ENCODE assay signal across 26 mouse cellular contexts in the genomic region with DNA sequence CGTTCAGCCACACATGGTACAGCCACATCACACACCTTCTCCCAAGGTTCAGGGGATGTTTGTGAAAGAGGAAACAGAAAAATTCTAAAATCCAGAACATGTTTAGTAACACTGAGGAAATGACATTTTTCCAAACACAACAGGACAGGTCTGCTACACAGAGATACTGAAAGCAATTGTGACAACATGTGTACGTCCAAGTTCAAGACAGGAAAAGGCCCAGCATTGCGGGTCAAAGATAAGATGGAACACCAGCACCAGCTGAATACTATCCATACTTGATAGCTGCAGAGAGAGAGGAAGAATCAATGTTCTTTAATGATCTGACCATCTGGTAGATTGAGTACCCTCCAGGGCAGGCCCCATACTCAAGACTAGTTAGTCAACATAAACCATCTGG. TPM values are rescaled to one million over a fixed set of nuclear protein-coding genes. Genes with fewer than 3 reads are reported as not detected.
DNase-seq lines count a peak whose midpoint lies in the region; ATAC-seq and TF ChIP-seq lines count a peak whose summit lies in the region.
"Had no signal": no experiment of that assay in that cellular context is flagged by ENCODE, and none has a peak within 500 bp of the region (broad histone marks: within the 10 kb centered on the region; RNA-seq: fewer than 3 reads in every experiment).

No protein-coding gene starts in this region.

- no peak for DNase-seq in liver, embryonic 11.5 days (ENCODE audit: low spot score)
- peak; percentile 30 for DNase-seq in MEL (ENCODE audit: low read depth, low spot score)
- DNase-seq in MEL-GATA-1-ER (ENCODE audit: extremely low read depth, low read depth): peak; percentile 18
- no peak for DNase-seq in liver, postnatal 0 days
- DNase-seq: adrenal gland, postnatal 10 days; adrenal gland, postnatal 36 days; cerebellum, adult 18-20 months; cerebellum, adult 9-10 months; cerebellum, postnatal 14 days; forebrain, postnatal 0 days; gastrocnemius, postnatal 25 days; heart, adult 2 months; heart, postnatal 14 days had no signal

- no peak overlapping the region for H3K4me2 ChIP-seq in liver, embryonic 12.5 days
- H3K4me2 ChIP-seq in liver, embryonic 11.5 days: no peak overlapping the region
- no peak overlapping the region for H3K4me2 ChIP-seq in liver, postnatal 0 days (ENCODE audit: low read depth, low read length)
- H3K4me2 ChIP-seq: embryonic facial prominence, embryonic 12.5 days; embryonic facial prominence, embryonic 15.5 days; heart, embryonic 11.5 days; heart, embryonic 15.5 days; hindbrain, embryonic 12.5 days; hindbrain, embryonic 15.5 days had no signal

- H3K9ac ChIP-seq in liver, embryonic 12.5 days: no peak overlapping the region
- no peak overlapping the region for H3K9ac ChIP-seq in liver, embryonic 11.5 days (ENCODE audit: low read depth, low read length)
- no peak overlapping the region for H3K9ac ChIP-seq in MEL (ENCODE audit: control insufficient read depth, low read depth, low read length, poor library complexity, severe bottlenecking)
- no peak overlapping the region for H3K9ac ChIP-seq in liver, postnatal 0 days (replicated peaks)
- H3K9ac ChIP-seq: embryonic facial prominence, embryonic 12.5 days; embryonic facial prominence, embryonic 15.5 days; forebrain, postnatal 0 days; heart, embryonic 15.5 days; hindbrain, embryonic 12.5 days; hindbrain, embryonic 15.5 days had no signal

- no peaks in the 10 kb centered on the region for H3K27me3 ChIP-seq in liver, embryonic 12.5 days (replicated peaks)
- no peaks in the 10 kb centered on the region for H3K27me3 ChIP-seq in liver, embryonic 11.5 days (replicated peaks; ENCODE audit: control insufficient read depth, insufficient read depth, low read length)
- no peaks in the 10 kb centered on the region for H3K27me3 ChIP-seq in MEL (ENCODE audit: control insufficient read depth in 1 of 2, insufficient read depth in 2 of 2, low read length in 2 of 2)
- H3K27me3 ChIP-seq in liver, postnatal 0 days (ENCODE audit: insufficient read depth, low read length): no peaks in the 10 kb centered on the region
- H3K27me3 ChIP-seq: embryonic facial prominence, embryonic 12.5 days; embryonic facial prominence, embryonic 15.5 days; heart, embryonic 15.5 days; hindbrain, embryonic 12.5 days; hindbrain, embryonic 15.5 days; Patski had no signal

- peak in 1 of 2 experiments; percentile 55; a peak in 2 of 4 replicates for TF ChIP-seq EP300 in MEL (IDR thresholded peaks at IDR 0.05; ENCODE audit: low read depth in 1 of 2, low read length in 2 of 2)
- TF ChIP-seq EP300 in liver, postnatal 0 days (IDR thresholded peaks at IDR 0.05; ENCODE audit: low read depth): no peak

- no peak for TF ChIP-seq RAD21 in MEL (IDR thresholded peaks at IDR 0.05; ENCODE audit: low read depth, low read length)

- TF ChIP-seq POLR2A in MEL (IDR thresholded peaks at IDR 0.05; ENCODE audit: control insufficient read depth in 1 of 2, insufficient read depth in 1 of 2, low read depth in 1 of 2, low read length in 2 of 2, poor library complexity in 1 of 2): no peak

- H3K27ac ChIP-seq in liver, embryonic 12.5 days: no peak overlapping the region
- no peak overlapping the region for H3K27ac ChIP-seq in liver, embryonic 11.5 days (ENCODE audit: low read depth, low read length)
- H3K27ac ChIP-seq in MEL (ENCODE audit: control insufficient read depth, low read depth, low read length): no peak overlapping the region
- no peak overlapping the region for H3K27ac ChIP-seq in liver, postnatal 0 days (ENCODE audit: low read depth)
- H3K27ac ChIP-seq: embryonic facial prominence, embryonic 12.5 days; embryonic facial prominence, embryonic 15.5 days; heart, adult 2 months; heart, embryonic 15.5 days; hindbrain, embryonic 12.5 days; hindbrain, embryonic 15.5 days had no signal

- no peak overlapping the region for H3K4me3 ChIP-seq in liver, embryonic 12.5 days
- no peak overlapping the region for H3K4me3 ChIP-seq in liver, embryonic 11.5 days (ENCODE audit: low read depth, low read length)
- no peak overlapping the region for H3K4me3 ChIP-seq in MEL (ENCODE audit: control insufficient read depth in 1 of 2, insufficient read depth in 1 of 2, low read depth in 2 of 2, low read length in 2 of 2)
- H3K4me3 ChIP-seq in liver, postnatal 0 days (ENCODE audit: low read depth, low read length): no peak overlapping the region
- H3K4me3 ChIP-seq: embryonic facial prominence, embryonic 12.5 days; embryonic facial prominence, embryonic 15.5 days; heart, adult 2 months; heart, embryonic 15.5 days; hindbrain, embryonic 12.5 days; hindbrain, embryonic 15.5 days had no signal

- WGBS in liver, embryonic 12.5 days (ENCODE audit: insufficient replicate concordance): 41% methylated on average over 3 of the region's 3 CpGs
- 55% methylated on average over 3 of the region's 3 CpGs for WGBS in liver, embryonic 11.5 days
- 54% methylated on average over 3 of the region's 3 CpGs for WGBS in liver, postnatal 0 days (ENCODE audit: insufficient replicate concordance)

- H3K79me2 ChIP-seq in MEL (ENCODE audit: control insufficient read depth, insufficient read depth, low read length, poor library complexity): no peaks in the 10 kb centered on the region

- 0 out of 2 replicates have a peak, but pooled peaks have one; percentile 46 for ATAC-seq in liver, embryonic 12.5 days
- ATAC-seq in liver, embryonic 11.5 days (replicated peaks; ENCODE audit: low FRiP score): no peak; the same call in 1 of the 2 replicates
- peak; percentile 38 for ATAC-seq in liver, postnatal 0 days
- no peak for ATAC-seq in megakaryocyte progenitor cell, adult 5-6 weeks (replicated peaks; ENCODE audit: poor library complexity)
- ATAC-seq: CD4-positive, CD25-positive, alpha-beta regulatory T cell, adult 4 months; forebrain, embryonic 14.5 days; forebrain, postnatal 0 days; Patski had no signal

- no peaks in the 10 kb centered on the region for H3K9me3 ChIP-seq in liver, embryonic 12.5 days (replicated peaks)
- no peaks in the 10 kb centered on the region for H3K9me3 ChIP-seq in liver, embryonic 11.5 days (ENCODE audit: control insufficient read depth, low read length)
- no peaks in the 10 kb centered on the region for H3K9me3 ChIP-seq in MEL (replicated peaks; ENCODE audit: insufficient read depth, low read length)
- no peaks in the 10 kb centered on the region for H3K9me3 ChIP-seq in liver, postnatal 0 days (ENCODE audit: low read length)
- H3K9me3 ChIP-seq: embryonic facial prominence, embryonic 12.5 days; embryonic facial prominence, embryonic 15.5 days; heart, embryonic 15.5 days; hindbrain, embryonic 12.5 days; hindbrain, embryonic 15.5 days had no signal

- TF ChIP-seq CTCF in MEL (IDR thresholded peaks at IDR 0.05 in 2 of 3, conservative IDR thresholded peaks at IDR 0.05 in 1 of 3; ENCODE audit: control insufficient read depth in 1 of 3, insufficient read depth in 1 of 3, low read depth in 2 of 3, low read length in 3 of 3, poor library complexity in 1 of 3, severe bottlenecking in 1 of 3): no peak
- TF ChIP-seq CTCF in liver, postnatal 0 days (IDR thresholded peaks at IDR 0.05; ENCODE audit: low read depth): no peak

- H3K36me3 ChIP-seq in liver, embryonic 12.5 days: no peaks in the 10 kb centered on the region
- H3K36me3 ChIP-seq in liver, embryonic 11.5 days (ENCODE audit: control insufficient read depth, insufficient read depth, low read length): no peaks in the 10 kb centered on the region
- peaks cover 0 to 9% of the 10 kb centered on the region in 2 experiments; a peak in 2 of 4 replicates for H3K36me3 ChIP-seq in MEL (ENCODE audit: control insufficient read depth in 1 of 2, insufficient read depth in 2 of 2, low read length in 2 of 2)
- H3K36me3 ChIP-seq in liver, postnatal 0 days (replicated peaks; ENCODE audit: insufficient read depth, low read length): no peaks in the 10 kb centered on the region
- H3K36me3 ChIP-seq: embryonic facial prominence, embryonic 12.5 days; embryonic facial prominence, embryonic 15.5 days; heart, embryonic 15.5 days; hindbrain, embryonic 12.5 days; hindbrain, embryonic 15.5 days had no signal

- H3K4me1 ChIP-seq in liver, embryonic 12.5 days: no peaks in the 10 kb centered on the region
- H3K4me1 ChIP-seq in liver, embryonic 11.5 days (replicated peaks; ENCODE audit: control insufficient read depth, insufficient read depth, low read length): no peaks in the 10 kb centered on the region
- 0 out of 4 replicates have a peak, but pooled peaks cover 0 to 4% of the 10 kb centered on the region in 2 experiments for H3K4me1 ChIP-seq in MEL (ENCODE audit: control insufficient read depth in 1 of 2, insufficient read depth in 2 of 2, low read length in 2 of 2)
- H3K4me1 ChIP-seq in liver, postnatal 0 days (ENCODE audit: insufficient read depth): no peaks in the 10 kb centered on the region
- H3K4me1 ChIP-seq: embryonic facial prominence, embryonic 12.5 days; embryonic facial prominence, embryonic 15.5 days; heart, embryonic 15.5 days; hindbrain, embryonic 12.5 days; hindbrain, embryonic 15.5 days had no signal

TF ChIP-seq in MEL, 35 proteins besides CTCF, POLR2A, EP300 and RAD21 (continues in another document):
- TF ChIP-seq MYC (IDR thresholded peaks at IDR 0.05; ENCODE audit: low read depth, low read length) (no peak), CHD1 (IDR thresholded peaks at IDR 0.05; ENCODE audit: low read depth, low read length) (no peak), MAZ (IDR thresholded peaks at IDR 0.05; ENCODE audit: low read depth, low read length) (no peak), ELF1 (IDR thresholded peaks at IDR 0.05; ENCODE audit: low read depth, low read length) (no peak), GABPA (IDR thresholded peaks at IDR 0.05; ENCODE audit: low read depth, low read length) (no peak), UBTF (IDR thresholded peaks at IDR 0.05; ENCODE audit: borderline replicate concordance, insufficient read depth, low read depth, low read length) (no peak), TBP (IDR thresholded peaks at IDR 0.05; ENCODE audit: low read depth, low read length) (no peak), HCFC1 (IDR thresholded peaks at IDR 0.05; ENCODE audit: low read depth, low read length) (no peak), SMC3 (IDR thresholded peaks at IDR 0.05; ENCODE audit: low read depth, low read length) (no peak), CHD2 (IDR thresholded peaks at IDR 0.05; ENCODE audit: low read length) (no peak), NRF1 (IDR thresholded peaks at IDR 0.05; ENCODE audit: insufficient read depth, low read depth, low read length, poor library complexity, severe bottlenecking) (no peak), MAX (IDR thresholded peaks at IDR 0.05; ENCODE audit: low read length) (no peak)

RNA-seq across cellular contexts. Expression of a gene that starts 41.1 kb away (rescaled TPM):
- polyA plus RNA-seq in liver, embryonic 12.5 days (2016; fragmentation: Nextera tagmentation; extraction: Ambion mirVana): 0.04 TPM in 1 of 2 replicates, not detected in the other
- 0.37 and 0.40 TPM in 2 replicates for polyA plus RNA-seq in liver, embryonic 11.5 days (2014; fragmentation: Nextera tagmentation; extraction: Ambion mirVana)
- total RNA-seq in MEL (2012; rRNA removed): not detected in 2 replicates
- not detected for polyA plus RNA-seq in MEL (2012; ENCODE audit: insufficient read depth in 1 of 2, insufficient read length in 2 of 2, low read depth in 1 of 2, low replicate concordance in 2 of 2, missing spikeins in 1 of 2)
- 0.31 and 0.39 TPM in 2 replicates for polyA plus RNA-seq in liver, postnatal 0 days (2015; fragmentation: Nextera tagmentation; extraction: Ambion mirVana)
- total RNA-seq in megakaryocyte progenitor cell, adult 5-6 weeks (2015): 0.10 and 0.95 TPM in 2 replicates
- total RNA-seq in megakaryocyte progenitor cell, adult 5-6 weeks (2017): 0.14 and 0.62 TPM in 2 replicates
- total RNA-seq: adrenal gland, adult 18-20 months; adrenal gland, postnatal 36 days; heart, adult 2 months had no signal
- polyA plus RNA-seq: CD4-positive, CD25-positive, alpha-beta regulatory T cell, adult 4 months; gonadal fat pad, adult 2 months had no signal

Comparison
In these comparisons a context has a peak if more than half of its experiments do, and no peak if none do; other contexts are left out.
1. ATAC-seq: peak in liver, embryonic 12.5 days (single experiment) and liver, postnatal 0 days (single experiment); none in liver, embryonic 11.5 days (single experiment) and megakaryocyte progenitor cell, adult 5-6 weeks (single experiment).
2. DNase-seq: peak in MEL (single experiment) and MEL-GATA-1-ER (single experiment); none in liver, embryonic 11.5 days (single experiment) and liver, postnatal 0 days (single experiment).